Mouse (Mus musculus) kidney, adult 18-20 months (tissue): ENCODE measurements around the gene Ube2d1.

Experiments
- DNase-seq: peaks from one replicate; pipeline ENCODE4 v3.0.0; 2021

Gene Ube2d1

GRCm38 (mm10) chr10:71218228-71218892, 66.7 kb downstream of the Ube2d1 start:
- peak; percentile 81 for DNase-seq

- DNase-seq, result no peak
These were observed 69.1 kb downstream of the Ube2d1 start for GRCm38 (mm10) chr10:71215996-71216395.
